Mouse (Mus musculus): Measurements from ENCODE around the gene Ndel1.
"Not testable (repeated sequence)": the region's sequence is repeated elsewhere in the genome, so short reads cannot be mapped to it uniquely, and the experiment has no call there.

Ndel1 gene

GRCm38 (mm10) chr11:68851644-68852485, 19.8 kb downstream of the Ndel1 start:
- no peak for DNase-seq (ENCODE audit: low spot score)

GRCm38 (mm10) chr11:68850862-68851261, 20.8 kb downstream of the Ndel1 start:
- no peak for DNase-seq (ENCODE audit: low spot score)

- DNase-seq (ENCODE audit: low spot score) = no peak
Measured at GRCm38 (mm10) chr11:68839606-68840005, 32.1 kb downstream of the Ndel1 start.

- no peak for DNase-seq (ENCODE audit: low spot score)
Measured at GRCm38 (mm10) chr11:68835034-68835433, 36.6 kb downstream of the Ndel1 start.

GRCm38 (mm10) chr11:68833593-68833992, 38.1 kb downstream of the Ndel1 start:
- DNase-seq (ENCODE audit: low spot score) = no peak

GRCm38 (mm10) chr11:68832793-68833192, 38.9 kb downstream of the Ndel1 start:
- no peak for DNase-seq (ENCODE audit: low spot score)

- DNase-seq (ENCODE audit: low spot score) = not testable (repeated sequence)
Measured at GRCm38 (mm10) chr11:68831580-68831979, 40.1 kb downstream of the Ndel1 start.

- no peak for DNase-seq (ENCODE audit: low spot score)
Measured at GRCm38 (mm10) chr11:68826735-68827134, 44.9 kb downstream of the Ndel1 start.

- no peak for DNase-seq (ENCODE audit: low spot score)
Measured at GRCm38 (mm10) chr11:68822326-68822725, 49.3 kb downstream of the Ndel1 start.

GRCm38 (mm10) chr11:68819226-68819805, 52.3 kb downstream of the Ndel1 start:
- DNase-seq (ENCODE audit: low spot score) = no peak

- DNase-seq (ENCODE audit: low spot score) = no peak
Measured at GRCm38 (mm10) chr11:68818416-68818815, 53.2 kb downstream of the Ndel1 start.

GRCm38 (mm10) chr11:68811881-68812577, 59.6 kb downstream of the Ndel1 start:
- no peak for DNase-seq (ENCODE audit: low spot score)

- peak; percentile 70 for DNase-seq (ENCODE audit: low spot score)
Measured at GRCm38 (mm10) chr11:68807787-68808186, 63.9 kb downstream of the Ndel1 start.

GRCm38 (mm10) chr11:68805148-68805547, 66.5 kb downstream of the Ndel1 start:
- no peak for DNase-seq (ENCODE audit: low spot score)

- DNase-seq (ENCODE audit: low spot score) = no peak
Measured at GRCm38 (mm10) chr11:68798258-68798657, 73.4 kb downstream of the Ndel1 start.

- DNase-seq (ENCODE audit: low spot score) = no peak
Measured at GRCm38 (mm10) chr11:68791794-68792193, 79.9 kb downstream of the Ndel1 start.

- no peak for DNase-seq (ENCODE audit: low spot score)
Measured at GRCm38 (mm10) chr11:68790720-68791119, 80.9 kb downstream of the Ndel1 start.

- no peak for DNase-seq (ENCODE audit: low spot score)
Measured at GRCm38 (mm10) chr11:68787222-68787621, 84.4 kb downstream of the Ndel1 start.

GRCm38 (mm10) chr11:68785813-68786212, 85.8 kb downstream of the Ndel1 start:
- no peak for DNase-seq (ENCODE audit: low spot score)

- no peak for DNase-seq (ENCODE audit: low spot score)
Measured at GRCm38 (mm10) chr11:68782336-68782735, 89.3 kb downstream of the Ndel1 start.

- no peak for DNase-seq (ENCODE audit: low spot score)
Measured at GRCm38 (mm10) chr11:68780466-68781114, 91.1 kb downstream of the Ndel1 start.

GRCm38 (mm10) chr11:68779735-68780465, 91.8 kb downstream of the Ndel1 start:
- no peak for DNase-seq (ENCODE audit: low spot score)

Data from ovary, postnatal 10 days (tissue).